Mouse (Mus musculus): Measurements from ENCODE around the gene Kpnb1.

The Kpnb1 gene

GRCm38 (mm10) chr11:97139256-97139655 is 48.4 kb downstream of the Kpnb1 start:
- no peak for DNase-seq

GRCm38 (mm10) chr11:97138554-97139226 is 49.0 kb downstream of the Kpnb1 start:
- DNase-seq, result no peak

GRCm38 (mm10) chr11:97133270-97133669 is 54.4 kb downstream of the Kpnb1 start:
- DNase-seq, result no peak

GRCm38 (mm10) chr11:97132185-97132584 is 55.5 kb downstream of the Kpnb1 start:
- DNase-seq, result no peak

GRCm38 (mm10) chr11:97131683-97132082 is 56.0 kb downstream of the Kpnb1 start:
- DNase-seq, result no peak

GRCm38 (mm10) chr11:97130318-97130717 is 57.4 kb downstream of the Kpnb1 start:
- no peak for DNase-seq

GRCm38 (mm10) chr11:97128956-97129355 is 58.7 kb downstream of the Kpnb1 start:
- DNase-seq, result no peak

- no peak for DNase-seq
These were observed 60.0 kb downstream of the Kpnb1 start for GRCm38 (mm10) chr11:97127470-97128223.

- DNase-seq, result no peak
These were observed 60.8 kb downstream of the Kpnb1 start for GRCm38 (mm10) chr11:97126645-97127468.

GRCm38 (mm10) chr11:97124266-97125036 is 63.2 kb downstream of the Kpnb1 start:
- no peak for DNase-seq

GRCm38 (mm10) chr11:97123282-97123890 is 64.3 kb downstream of the Kpnb1 start:
- no peak for DNase-seq

- DNase-seq, result no peak
These were observed 67.0 kb downstream of the Kpnb1 start for GRCm38 (mm10) chr11:97120641-97121040.

GRCm38 (mm10) chr11:97120221-97120620 is 67.5 kb downstream of the Kpnb1 start:
- no peak for DNase-seq

GRCm38 (mm10) chr11:97115797-97116196 is 71.9 kb downstream of the Kpnb1 start:
- DNase-seq, result no peak

- DNase-seq, result no peak
These were observed 72.7 kb downstream of the Kpnb1 start, which contains the start of gene Tbx21 for GRCm38 (mm10) chr11:97114671-97115601. Tbx21 (minus strand) TSS chr11:97115331.

GRCm38 (mm10) chr11:97112519-97113125 is 75.1 kb downstream of the Kpnb1 start:
- DNase-seq, result no peak

Data from layer of hippocampus, adult 9-11 months (tissue).